Mouse (Mus musculus) hindlimb bud, embryonic 11.5 days (tissue): ENCODE results near the gene Cdc42.

Experiments
- DNase-seq: peaks from one replicate; pipeline ENCODE4 v3.0.0-alpha.2; 2012; ENCODE audit warnings: low read depth, low spot score; ENCODE audit errors: extremely low spot score

Cdc42 gene

DNA sequence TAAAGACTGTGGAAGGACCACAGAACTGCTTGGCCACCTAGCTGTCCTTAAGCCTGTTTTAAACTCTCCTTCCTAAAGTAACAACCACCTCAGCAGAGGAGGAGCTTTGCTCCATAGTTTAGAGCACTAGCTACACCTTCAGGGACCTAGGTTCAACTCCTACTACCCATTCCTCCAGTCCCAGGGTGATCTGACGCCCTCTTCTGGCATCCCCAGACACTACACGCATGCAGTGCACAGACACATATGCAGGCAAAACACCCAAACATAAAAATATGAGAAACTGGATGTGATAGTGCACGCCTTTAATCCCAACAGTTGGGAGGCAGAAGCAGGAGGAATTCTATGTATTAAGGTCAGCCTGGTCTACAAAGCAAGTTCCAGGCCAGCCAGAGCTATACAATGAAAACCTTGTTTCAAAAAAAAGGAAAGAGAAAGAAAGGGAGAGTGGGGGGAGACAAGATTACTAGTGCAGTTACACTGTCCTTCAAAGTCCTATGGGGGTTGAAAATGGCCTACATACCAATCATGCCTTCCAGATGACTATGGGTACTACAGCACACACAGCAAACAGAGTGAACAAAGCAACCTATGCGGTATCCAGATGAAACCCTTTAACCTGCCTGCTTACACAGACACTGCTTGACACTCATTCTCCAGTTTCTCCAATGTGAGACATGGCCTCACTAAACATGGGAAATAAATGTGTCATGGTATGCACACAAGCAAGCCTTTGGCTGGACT is 41.3 kb downstream of the Cdc42 start:
- no peak for DNase-seq

DNA sequence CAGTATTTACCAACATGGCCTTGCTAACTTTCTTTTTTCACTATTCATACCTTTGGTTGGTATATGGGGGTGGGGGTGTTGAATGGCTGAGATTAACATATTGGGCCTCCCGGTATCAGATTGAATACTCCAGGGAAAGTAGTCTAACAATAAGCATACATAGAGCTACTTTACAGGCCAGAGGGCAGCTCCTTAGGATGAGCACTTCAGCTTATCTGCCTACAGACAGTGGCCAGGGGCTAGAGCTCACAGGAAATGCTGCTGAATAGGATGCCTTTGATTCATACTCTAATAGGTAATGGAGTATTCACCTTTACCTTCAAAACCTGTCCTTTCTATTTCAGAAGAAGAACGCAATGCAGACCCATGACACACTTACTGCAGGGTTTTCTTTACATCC is 42.5 kb downstream of the Cdc42 start:
- DNase-seq, result no peak

DNA sequence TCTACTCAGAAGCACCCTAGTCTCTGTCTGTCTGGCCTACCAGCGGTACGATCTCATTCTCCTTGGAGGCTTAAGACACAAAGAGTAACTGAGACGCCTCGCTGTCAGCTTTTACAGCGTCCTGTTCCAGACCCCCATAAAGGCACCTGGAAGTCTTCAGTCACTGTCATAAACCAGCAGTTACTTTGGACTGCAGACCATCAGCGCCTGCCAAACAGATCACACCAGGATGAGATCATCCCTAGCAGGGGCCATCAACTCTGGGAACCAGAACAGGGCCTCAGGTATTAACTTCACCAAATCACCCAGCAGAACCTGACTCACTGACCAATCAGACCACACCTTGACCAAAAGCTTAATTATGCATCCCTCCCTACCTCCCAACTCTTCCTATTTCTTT is 43.0 kb downstream of the Cdc42 start:
- DNase-seq, result no peak

DNA sequence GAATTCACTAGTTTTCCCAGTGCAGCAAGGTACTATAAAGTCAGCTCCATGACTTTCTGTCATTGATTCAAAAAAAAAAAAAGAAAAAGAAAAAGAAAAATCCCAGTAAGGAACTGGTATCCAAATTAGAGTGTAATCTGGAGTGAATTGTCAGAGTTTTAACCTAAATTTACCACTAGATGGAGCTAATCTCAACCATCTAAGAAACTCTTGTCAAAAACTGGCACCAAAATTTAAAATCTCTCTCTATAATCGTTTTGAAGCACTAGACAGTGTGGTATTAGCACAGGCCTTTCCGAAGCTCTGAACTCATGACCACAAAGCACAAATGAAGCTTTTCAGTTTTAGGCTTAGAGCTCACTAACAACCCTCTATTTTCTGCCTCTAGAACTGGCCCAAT is 44.0 kb downstream of the Cdc42 start:
- DNase-seq, result peak; percentile 18

DNA sequence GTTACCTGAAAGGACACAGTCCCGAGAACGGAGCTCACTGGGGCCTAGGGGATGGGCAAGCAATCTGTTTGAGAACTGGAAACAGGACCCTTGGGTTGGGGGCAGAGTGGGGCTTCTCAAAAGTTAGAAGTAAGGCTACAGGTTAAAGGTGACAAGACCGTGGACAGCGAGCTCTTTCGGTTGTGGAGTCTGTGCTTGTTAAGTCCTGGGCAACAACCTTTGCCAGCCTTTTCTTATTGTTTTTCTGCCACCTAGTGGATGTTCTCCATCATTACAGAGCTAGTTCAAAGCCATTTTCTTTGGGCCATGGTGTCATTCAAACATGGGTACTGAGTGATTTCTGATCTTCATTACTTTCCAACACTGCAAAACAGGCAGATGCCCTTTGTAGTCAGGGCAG is 49.1 kb downstream of the Cdc42 start:
- no peak for DNase-seq

DNA sequence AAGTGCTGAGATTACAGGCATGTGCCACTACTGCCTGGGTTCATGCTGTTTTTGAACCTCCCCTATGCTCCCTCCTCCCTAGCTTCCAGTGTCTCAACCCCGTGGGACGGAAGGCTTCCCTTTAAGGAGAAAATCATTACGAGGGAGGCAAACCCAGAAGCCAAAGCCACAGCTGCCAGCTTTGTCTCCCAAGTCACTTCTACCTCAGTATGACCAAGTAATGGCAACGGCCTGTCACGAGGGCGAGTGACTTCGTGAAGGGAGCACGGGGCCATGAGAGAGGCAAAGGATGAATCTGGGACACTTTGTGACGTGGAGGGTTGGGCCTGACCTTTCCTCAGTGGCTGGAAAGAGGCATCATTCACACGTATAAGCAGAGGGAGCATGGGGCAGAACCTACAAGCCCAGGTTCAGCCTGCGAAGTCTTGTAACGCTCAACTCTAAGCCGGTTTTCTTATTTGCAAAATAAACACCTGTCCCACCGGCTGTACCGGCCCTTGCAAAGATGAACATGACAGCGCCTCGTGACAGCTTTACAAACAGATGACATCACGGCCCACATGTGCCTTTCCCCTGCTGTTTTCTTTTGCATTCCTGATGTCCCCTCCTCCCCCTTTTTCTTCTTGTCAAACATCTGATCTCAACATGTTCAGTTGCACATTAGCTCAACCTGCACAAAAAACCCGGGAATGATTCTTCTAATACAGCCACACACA is 50.4 kb downstream of the Cdc42 start:
- no peak for DNase-seq

- no peak for DNase-seq
Observed at GRCm38 (mm10) chr4:137306577-137306888, 51.0 kb downstream of the Cdc42 start.

DNA sequence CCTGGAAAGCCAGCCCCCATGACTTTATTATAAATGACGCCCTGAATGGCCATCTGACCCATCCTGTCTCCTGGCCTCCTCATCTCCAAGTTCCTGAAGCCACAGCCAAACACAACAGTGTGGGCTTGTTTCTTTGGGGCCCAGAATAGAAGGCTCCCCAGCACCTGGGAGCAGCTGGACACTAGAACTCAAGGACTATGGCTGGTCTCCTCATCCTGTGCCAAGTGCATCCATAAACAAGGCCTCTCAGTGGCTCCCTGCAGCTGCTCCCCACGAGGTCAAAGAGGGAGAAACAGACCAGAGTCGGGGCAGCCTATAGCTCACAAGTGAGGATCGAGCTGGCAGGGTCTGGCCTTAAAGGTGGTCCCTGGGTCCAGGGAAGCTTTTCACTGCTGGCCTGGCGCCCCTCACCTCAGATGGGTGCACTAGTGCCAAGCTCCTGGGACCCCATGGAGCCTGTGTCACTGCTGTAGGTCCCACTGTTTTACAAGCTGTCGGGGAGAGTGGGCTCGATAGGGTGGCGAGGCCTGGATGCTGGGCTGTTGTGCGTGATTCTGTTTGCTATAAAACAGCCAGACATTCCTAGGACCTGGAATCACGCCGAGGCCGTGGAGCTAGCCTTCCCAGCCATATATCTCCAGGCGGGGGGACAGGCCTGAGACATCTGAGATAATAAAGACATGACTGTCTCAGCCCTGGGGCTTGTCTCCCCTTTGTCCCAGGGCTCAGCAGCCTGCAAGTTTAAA is 51.5 kb downstream of the Cdc42 start:
- DNase-seq, result no peak

DNA sequence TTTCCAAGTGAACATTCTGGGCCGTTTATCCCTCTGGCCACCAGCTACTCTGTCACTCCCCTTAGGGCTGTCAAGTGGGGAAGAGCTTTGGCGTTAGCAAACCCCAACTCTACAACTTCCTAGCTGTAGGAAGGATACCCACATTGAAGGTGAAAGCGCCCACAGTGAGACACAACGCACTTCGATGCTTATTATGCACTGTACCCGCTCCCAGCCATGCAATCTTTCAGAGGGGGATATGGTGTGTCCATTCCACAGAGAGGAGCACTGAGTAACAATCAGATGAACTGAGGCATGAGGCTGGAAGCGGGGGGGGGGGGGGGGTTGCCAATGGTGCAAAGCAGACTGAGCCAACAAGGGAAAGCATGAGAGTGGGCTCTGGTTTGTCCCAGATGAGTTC is 52.5 kb downstream of the Cdc42 start:
- DNase-seq, result no peak

DNA sequence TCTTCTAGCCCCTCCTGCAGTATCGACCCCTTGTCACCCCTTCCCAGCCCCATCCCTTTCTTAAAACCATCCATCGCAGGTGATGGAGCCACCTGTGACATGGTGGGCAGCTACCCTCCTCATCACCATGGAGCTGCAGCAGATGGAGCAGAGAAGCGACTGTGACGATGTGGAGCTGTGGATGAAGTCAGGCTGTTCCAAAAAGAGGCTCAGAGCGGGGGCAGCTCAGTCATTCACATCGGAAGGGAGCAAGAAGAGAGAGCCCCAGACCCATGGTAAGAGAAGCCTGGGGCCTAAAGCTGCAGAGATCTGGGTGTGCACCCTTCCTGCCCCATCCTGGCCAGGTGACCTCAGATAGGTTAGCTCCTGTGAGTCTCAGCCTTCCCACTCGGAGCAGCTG is 53.4 kb downstream of the Cdc42 start:
- DNase-seq, result no peak

DNA sequence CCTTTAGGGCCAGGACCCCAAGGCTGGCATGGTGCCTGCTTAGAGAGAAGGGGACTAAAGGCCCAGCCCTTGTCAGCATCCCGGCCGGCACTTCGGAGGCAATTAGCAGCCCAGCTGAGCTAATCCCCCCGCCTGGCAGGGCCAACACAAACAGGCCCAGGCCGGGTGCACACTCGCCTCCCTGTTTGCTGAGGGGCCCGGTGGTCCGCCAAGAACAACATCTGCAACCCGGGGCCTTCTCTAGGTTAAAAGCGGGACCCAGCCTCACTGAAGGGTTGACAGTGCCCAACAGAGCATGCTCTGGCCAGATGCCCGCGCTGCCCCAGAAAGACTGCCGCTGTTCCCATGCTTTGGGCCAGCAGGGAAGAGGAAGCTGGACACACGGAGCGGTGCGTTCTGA is 55.9 kb downstream of the Cdc42 start:
- DNase-seq, result no peak

- no peak for DNase-seq
Observed at GRCm38 (mm10) chr4:137300227-137300626, 57.3 kb downstream of the Cdc42 start.

DNA sequence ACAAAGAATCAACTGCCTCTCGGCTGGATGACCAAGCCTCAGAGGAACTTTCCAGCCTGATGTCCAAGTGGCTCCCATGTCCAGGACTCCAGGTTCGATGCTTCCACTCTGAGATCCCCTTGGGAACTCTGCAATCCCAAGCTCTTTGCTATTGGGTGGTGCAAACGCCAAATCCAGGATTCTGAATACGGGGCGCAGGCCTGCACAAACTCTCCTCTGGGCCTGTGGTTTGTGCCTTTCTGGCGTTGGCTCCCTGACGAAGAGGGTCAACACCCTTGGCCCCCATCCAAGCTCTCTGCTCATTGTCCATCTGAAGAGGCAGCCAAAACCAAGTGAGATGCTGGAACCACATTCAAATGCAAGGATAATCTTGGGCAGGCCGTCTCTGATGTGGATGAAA is 59.1 kb downstream of the Cdc42 start:
- DNase-seq, result no peak

DNA sequence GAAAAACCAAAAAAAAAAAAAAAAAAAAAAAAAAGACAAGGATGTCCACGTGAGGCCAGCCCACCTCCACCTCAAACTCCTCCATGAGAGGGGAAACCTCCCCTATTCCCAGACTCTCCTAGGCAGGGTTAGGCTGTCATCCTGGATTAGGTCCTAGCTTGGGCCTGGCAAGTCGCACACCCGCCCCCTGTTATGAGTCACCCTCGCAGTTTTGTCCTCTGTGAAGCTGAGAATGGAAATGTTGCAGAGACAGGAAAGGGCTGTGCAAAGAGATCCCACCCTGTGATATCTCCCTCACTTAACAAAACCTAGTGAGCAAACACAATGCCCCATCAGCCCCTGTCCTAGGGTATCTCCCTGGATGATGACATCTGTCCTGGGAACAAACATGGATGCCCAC is 59.9 kb downstream of the Cdc42 start:
- DNase-seq, result no peak

GRCm38 (mm10) chr4:137294951-137295350 is 62.6 kb downstream of the Cdc42 start:
- no peak for DNase-seq

DNA sequence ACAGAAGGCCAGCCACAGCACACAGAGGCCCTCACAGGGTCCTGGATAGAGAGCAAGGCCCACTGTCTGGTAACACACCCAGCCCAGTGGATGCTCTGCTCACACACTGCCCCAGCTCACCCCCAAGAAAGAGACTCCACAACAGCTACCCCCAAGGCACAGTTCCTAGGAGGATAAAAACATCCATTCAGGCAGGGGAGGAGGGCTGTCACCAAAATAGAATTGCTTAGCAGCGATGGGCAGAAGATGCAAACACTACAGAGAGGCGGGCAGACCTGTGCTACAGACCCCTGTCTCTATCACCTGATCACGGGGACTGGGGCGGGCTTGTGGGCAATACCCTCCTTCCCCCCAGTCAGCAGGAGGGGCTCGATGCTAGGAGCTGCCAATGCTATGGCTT is 63.0 kb downstream of the Cdc42 start:
- DNase-seq, result no peak

DNA sequence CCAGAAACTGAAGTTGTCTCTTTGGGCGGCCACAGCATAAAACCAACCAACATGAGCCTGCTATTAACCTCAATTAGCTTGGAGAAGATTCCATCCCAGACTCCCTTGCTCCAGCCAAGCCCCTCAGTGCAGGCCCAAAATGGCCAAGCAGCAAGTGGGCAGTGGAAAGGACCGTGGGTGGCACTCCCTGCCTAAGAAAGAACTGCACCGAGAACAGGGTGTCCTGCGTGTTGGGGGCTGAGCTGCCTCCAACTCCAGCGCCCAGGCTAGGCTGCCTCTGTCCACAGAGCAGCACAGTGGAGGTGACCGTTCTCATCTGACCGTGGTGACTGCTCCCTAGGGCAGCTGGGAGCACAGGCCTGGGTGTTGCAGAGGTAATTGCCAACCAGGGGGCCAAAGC is 63.5 kb downstream of the Cdc42 start:
- no peak for DNase-seq

DNA sequence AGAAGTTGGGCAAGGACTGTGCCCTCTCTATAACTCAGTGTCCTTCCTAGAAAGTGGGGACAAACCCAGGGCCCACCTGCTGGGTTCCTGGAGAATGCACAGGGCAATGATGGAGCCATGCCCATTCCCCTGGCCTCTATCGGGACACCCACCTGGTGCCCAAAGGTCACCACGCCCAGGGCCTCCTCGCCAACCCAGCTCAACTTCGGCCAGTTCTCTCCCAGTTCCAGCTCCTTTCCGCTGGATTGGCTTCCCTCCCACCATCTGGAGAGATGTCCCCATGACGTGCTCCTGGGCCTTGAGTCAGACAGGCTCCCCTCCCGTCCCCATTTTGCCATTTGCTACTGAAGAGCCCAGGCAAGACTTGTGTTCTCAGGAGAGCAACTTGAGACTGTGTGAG is 64.9 kb downstream of the Cdc42 start:
- DNase-seq, result no peak

DNA sequence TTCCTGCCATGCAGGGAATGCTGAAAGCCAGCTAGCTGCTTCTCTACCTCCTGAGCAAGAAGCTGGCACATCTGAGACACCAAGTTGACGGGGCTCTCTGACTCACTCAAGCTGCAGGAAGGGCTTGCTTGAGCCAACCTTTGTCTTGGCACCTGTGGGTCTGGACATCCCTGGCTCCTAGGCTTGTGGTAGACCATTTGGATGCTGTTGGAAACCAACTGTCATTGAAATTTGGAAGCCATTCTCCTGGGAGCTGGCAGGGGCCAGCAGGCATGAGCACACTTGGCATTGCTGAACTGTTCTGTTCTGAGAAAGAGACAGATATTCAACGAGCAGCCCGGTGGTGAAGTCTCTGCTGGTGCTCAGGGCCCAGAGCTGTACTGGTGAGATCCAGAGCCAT is 67.3 kb downstream of the Cdc42 start:
- no peak for DNase-seq

- DNase-seq, result no peak
Observed at GRCm38 (mm10) chr4:137289701-137290100, 67.8 kb downstream of the Cdc42 start.

DNA sequence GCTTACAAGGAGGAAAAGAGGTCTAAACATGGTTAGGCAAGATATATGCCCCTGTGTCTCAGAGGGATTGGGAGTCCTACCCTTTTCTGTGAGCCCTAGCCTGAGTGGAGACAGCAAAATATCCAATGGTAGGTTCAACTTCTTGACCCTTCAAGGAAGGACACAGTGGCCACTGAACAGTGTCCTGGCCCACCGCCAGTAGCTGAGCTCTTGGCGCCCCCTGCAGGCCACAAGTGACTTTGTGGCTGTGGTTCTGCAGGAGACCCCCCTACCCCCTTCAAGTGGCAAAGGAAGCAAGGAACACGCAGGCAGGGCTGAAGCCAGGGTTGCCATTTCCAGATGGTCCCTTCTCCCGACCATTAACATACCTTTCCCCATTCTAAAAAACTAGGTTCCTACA is 69.7 kb downstream of the Cdc42 start:
- no peak for DNase-seq

GRCm38 (mm10) chr4:137287206-137287605 is 70.3 kb downstream of the Cdc42 start:
- DNase-seq, result no peak

GRCm38 (mm10) chr4:137286662-137286953 is 70.9 kb downstream of the Cdc42 start:
- DNase-seq, result no peak
